Mouse (Mus musculus): ENCODE measurements around the gene Snd1.

Snd1 gene

DNA sequence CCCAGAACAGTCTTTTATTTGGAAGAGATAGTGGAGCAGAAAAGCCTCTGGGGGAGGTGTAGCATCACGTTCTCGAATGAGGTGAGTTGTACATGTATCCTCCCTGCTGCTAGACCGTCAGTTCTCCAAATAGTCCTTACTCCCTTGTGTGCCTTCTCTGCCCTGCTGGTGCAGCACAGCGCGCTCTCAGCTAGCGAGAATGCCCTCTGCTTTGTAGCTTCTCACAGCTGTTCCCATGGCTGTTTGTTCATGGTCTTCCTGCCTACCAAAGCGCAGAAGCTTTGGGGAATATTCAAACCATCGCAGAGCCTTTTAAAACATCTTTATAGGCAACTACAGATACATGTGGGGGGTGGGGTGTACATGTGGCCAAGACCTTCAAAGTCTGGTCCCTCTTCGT is 374.0 kb downstream of the Snd1 start:
- DNase-seq = no peak

DNA sequence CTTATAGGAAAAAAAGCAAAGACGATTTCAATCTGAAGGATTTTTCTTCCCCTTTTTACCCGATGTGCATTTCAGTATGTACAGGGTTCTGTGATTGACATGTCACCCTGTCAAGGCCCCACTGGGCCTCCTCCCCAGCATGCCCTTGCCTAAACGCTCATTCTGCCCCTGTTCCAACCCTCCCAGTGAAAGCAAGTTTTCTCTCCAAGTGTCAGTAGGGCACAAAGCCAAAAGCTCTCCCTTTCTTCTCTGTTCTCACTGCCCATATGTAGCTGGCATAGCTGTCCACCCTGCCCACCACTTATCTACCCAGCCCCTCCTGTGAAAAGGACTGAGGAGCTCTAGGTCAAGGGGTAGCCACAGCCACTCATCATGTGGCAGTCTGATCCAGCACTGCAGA is 374.4 kb downstream of the Snd1 start:
- no peak for DNase-seq

DNA sequence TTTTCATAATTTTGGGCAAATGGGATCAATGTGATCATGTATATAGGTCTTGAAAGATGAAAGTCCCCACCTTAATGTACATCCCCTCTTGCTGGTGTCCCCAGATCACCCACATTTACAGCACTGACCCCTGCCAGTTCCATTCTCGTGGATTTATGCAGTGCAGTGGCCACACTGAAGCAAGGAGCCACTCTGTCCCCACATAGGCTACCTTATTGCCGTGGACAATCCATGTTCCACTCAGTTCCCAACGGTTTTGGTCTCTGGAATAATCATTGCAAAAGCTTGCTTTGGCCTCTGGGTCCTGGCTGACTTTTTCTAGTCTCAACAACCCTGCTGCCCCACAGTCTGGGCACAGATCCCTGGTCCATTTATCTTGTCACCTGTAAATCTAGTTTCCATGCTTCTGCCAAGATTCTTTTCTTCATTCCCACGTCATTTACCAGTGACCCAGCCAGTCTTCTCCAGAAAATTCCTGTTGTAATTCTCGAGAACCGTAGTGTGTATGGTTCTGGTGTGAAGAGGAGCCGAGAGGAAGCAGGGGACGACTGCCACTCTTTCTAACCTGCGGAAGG is 375.5 kb downstream of the Snd1 start:
- DNase-seq = no peak

DNA sequence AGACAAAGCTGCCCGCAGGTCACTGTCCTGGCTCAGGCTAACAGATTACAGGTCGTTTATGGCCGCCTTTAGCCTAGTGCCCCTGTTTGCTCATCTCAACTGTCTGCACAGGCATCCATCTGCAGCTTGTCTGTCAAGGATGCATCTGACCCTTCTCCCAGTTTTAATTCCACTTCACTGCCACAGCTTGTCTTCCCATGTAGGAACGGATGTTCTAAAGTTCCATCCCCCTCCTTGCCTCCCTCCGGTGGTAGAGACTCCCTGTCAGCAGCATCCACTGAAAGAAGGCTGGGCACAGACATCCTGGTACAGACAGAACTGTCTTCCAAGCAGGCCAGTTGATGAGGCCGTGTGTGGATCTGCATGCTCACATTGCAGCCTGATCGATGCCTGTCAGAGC is 377.4 kb downstream of the Snd1 start:
- DNase-seq = no peak

DNA sequence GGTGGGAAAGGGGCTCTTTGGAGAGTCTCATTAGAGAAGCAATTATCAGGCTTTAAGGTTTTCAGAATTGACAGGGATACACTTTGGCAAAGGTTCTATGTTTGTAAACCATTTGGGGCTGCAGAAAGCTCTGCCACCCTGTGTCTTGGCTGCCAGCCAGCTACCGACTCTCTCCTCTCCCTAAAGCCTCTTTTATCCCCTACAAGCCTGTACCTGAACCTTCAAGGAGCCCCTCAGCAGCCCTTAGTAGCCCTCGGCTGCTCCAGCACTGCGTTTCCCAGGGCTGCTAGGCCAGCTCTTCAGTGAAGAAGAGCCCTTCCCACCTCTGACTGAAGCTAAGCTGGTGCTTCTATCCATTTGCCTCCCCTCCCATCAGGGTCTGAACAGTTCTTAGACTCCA is 378.2 kb downstream of the Snd1 start:
- DNase-seq = no peak

DNA sequence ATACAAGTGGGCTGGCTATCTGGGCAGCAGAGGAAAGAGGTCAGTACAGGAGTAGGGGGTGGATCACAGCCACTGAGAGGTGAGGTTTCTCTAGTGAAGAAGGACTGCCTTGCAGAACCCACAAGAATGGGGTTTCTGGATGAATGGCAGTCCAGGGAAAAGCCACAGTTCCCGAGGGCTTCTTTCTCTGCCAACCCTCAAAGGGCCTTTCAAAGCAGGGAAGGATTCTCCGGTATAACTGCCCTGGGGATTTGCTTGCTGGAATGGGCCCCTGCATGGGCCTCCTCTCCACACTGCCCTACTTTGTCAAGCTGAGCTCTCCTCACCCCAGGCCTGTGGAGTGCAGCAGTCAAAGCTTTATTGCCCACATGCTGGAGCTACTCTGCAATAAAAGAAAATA is 378.7 kb downstream of the Snd1 start:
- no peak for DNase-seq

DNA sequence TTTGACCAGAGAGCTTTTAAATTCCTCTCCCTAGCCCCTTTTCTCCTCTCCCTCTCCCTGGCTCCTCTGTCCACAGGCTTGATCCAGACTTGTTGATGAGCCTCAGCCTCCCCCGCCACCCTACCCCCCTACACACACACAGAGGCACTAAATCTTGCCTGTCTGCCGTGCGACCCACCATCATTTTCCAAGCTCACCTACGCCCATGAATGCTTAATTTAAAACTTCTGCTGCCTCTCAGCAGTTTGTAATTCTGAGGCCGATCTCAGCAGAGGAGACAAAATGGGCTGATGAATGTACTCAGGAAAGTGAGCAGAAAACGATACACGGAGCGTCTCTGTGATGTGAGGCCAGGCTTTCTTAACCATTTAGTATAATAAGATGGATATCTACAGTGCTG is 379.7 kb downstream of the Snd1 start:
- no peak for DNase-seq

DNA sequence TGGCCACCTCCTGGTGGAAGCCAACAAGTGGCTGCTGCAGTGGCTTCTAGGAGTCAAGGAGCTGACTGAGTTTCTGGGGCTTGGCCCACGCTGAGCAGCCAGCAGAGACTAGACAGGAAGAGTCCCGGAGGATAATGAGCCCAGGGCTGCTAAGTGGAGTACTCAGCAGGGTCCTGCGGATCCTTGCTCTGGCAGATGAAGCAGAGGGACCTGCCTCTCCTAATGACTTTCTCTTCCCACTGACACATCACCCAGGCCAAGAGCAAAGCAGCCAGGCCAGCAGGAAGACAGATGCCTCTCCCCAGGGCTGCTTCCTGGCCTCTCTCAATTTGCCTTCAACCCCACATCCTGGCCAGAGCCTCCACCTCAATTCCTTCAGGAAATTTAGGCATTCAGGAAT is 380.5 kb downstream of the Snd1 start:
- DNase-seq = no peak

DNA sequence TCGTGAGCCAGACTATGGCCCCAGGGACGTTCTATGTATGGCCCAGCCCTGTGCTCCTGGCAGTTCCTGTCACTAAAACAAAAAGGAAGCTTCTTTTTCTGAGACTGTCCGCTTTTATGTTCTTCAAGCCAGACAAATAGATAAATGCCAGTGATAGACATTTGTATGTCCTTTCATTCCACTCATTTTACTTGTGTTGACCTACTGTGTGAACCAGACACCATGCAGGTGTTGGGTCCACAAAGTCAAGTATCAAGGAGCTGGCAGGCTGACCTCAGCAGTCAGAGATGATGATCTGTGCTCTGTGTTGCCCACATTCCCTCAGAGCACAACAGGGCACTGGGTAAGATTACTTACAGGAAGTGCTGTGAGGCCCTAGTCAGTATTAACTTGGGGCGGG is 381.9 kb downstream of the Snd1 start:
- no peak for DNase-seq

DNA sequence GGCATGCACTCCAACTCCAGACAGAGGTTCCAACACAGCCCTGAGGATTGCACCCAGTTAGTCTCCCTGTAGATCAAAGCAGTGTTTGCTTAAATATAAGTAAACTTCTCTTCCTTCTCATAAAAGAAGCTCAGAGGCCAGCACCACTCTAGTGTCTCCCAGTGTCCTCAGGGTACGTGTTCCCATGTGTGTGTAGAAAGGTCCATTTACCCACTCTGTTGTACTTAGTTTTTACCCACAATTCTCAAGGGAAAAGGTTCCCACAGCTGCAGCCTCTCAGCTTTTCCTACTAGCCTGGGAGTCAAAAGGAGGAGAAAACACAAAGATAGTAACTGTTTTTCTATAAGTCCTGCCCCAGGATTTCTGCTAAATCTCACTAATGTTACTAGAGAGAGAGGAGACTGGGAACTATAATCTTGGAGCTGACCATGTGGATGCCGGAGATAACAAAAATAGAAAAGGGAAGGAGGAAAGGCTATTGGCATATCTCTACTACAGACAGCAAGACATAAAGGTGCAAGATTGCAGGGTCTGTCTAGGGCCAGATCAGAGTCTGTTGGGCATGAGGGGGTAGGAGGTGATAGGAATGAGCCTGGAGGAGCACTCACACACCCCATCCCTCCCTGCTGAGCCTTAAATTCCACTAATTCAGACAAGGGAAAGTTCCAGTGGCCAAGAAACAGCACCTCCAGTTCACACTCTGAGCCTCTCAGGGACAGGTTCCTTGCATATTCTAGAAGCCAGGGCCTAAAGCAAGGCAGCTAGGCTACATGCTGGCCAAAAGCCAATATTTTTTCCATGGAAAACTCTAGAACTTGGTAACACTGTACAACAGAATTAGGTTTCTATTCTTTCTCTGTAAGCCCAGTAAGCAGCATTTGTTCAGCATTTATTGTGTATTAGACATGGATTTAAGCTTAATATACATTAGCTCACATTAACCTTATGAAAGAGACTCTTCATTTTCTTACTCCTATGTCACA is 382.6 kb downstream of the Snd1 start:
- DNase-seq = no peak

DNA sequence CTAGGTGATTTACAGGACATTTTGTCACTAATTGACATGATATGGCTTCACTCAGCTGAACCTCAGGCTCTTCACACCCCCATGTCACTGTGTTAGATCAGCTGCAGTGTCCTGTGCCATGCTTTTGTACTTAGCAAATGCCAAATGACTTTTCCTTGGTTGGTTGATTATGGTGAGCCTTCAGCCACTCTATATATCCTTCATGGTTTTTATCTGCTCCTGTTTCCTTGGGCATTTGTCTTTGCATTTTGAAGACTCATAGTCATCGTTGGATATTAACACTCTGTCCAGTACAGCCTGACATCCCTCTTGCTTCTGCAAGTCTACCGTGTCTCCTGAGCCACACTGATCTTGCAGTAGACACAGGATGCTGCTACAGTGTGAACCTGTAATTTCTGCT is 384.2 kb downstream of the Snd1 start:
- DNase-seq = no peak

DNA sequence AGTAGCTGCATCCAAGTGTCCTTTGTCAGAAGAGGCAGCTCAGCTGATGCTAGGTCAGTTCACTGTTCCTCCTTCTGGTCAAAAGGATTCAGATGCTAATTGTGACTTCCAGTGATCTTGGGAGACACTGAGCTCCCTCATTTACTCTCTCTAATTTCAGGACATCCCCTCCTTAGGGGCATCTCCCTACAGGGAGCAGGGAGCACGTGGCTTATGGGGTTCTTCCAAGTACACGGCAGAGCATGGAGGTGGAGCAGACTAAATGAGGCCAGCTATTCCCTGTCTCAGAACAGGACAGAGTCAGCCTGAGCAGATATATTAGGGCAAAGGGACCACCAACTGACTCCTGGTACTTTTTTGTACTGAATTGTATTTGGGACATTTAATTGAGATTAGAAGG is 385.5 kb downstream of the Snd1 start:
- DNase-seq = no peak

DNA sequence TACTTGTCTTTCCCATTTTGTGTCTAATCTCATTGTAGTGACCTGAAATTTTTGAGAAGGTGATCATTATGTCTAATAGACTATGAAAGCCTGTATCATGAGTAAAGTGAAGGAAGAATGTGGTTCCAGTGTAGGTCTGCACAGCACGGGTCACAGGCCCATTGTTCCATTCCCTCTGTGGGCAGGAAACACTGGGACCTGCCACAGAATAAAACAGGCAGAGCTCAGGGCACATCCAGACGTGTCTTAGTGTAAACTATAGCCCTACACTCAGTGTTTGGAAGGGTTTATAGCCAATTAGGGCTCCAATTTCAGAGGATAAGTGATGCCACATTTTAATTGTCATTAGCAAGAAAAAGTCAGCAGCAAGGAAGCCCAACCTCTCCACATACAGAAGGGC is 386.0 kb downstream of the Snd1 start:
- DNase-seq = no peak

DNA sequence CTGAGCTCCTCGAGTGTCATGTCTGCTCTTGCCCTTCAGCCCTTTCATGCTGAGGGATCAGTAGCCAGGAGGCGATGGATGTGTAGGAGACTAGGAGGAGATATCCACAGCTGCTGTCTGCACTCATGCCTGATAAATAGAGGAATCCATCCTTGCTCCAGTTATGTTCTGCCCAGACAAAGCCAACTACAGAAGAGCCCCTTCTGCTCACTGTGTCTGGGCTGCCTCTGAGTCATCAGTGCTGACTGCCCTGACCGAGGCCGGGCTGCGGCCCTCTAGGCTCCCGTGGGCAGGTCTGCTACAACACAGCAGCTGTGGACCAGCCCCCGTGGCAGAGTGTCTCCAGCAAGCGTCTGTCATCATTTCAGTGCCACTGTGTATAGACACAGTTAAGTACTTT is 387.4 kb downstream of the Snd1 start:
- DNase-seq = no peak

DNA sequence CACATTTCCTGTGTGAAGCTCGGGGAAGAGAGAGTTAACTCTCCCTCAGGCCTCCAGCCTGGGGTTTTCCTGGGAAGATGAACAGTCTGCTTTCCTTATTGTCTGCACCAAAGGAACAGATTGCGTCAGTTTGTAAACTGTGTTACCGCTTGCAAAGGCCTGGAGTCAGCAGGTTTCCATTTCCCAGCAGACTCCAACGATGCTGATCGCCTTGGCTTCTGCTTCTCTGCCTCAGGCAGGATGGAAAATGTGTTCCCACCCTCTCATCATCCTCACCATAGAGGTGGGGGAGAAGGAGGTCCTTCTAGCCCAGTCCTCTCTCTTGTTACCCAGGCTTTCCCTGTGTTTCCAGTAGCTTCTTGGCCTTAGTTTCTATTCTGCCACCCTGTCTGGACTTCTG is 389.7 kb downstream of the Snd1 start:
- DNase-seq = no peak

DNA sequence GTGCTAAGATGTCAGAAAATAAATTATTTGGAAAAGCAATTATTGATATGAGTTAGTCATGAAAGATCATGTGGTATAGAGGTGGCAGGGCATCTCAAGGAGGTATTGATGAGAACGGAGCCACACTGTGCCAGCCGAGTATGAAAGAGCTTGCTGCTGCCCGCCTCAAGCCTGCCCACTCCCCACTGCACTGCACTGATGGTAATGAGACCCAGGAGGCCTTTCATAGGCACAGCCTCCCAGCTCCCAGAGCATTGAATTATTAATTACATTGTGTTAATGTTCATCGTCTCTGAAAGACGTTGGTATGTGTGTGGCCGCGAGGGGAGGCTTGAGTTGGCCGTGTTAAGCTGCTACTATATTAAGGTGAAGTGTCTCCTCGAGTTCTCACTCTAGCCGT is 390.2 kb downstream of the Snd1 start:
- DNase-seq = no peak

DNA sequence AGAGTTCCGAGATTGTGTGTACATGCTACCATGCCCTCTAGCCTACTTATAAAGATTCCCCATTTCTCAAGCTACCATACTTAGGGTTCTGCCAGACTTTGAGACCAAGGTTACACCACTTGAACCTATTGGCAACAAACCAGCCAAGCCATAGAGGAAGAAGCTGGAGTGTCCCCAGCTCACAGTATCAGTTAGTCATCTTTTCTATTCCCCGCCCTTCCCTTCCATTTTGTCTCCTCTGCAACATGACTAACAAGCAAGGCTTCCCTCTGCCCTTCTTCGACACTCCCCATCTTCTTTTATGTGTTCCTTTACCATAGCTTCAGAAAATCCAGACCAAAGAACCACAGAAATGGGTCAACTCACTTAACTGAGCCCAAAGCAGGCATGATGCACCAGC is 391.3 kb downstream of the Snd1 start:
- no peak for DNase-seq

DNA sequence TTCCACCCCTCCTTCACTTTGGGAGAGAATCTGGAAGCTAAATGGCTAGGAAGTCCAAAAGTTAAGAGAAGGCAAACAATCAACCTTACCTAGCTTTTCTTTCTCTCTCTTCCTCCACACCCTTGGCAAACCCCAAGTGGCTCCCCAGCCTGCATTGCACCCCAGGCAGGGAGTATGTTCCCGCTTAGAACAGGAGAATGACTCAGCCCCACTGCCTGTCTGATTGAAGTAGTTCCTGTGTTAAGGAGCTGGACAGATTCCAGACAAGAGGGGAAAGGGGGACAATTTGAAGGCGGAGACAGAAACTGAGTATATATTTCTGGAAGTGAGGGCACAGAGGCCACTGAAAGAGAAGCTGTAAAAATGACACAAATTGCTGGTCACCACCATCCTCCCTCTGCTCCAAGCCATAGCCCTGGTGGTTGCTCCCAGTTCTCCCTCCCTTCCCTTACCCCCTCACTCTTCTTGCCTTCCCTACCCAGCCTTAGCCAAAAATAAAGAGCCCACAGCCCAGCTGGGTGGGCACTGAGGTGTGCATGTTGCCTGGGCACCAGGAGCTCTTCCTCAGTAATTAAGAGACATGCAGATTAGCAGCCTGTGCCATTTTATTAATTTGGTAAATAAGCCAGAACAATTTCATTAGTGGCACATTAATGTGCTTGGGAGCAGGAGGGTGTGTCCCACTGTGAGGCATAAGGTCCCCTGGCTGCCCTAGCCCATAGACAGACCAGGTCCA is 392.7 kb downstream of the Snd1 start:
- DNase-seq = peak; percentile 25 to 64

DNA sequence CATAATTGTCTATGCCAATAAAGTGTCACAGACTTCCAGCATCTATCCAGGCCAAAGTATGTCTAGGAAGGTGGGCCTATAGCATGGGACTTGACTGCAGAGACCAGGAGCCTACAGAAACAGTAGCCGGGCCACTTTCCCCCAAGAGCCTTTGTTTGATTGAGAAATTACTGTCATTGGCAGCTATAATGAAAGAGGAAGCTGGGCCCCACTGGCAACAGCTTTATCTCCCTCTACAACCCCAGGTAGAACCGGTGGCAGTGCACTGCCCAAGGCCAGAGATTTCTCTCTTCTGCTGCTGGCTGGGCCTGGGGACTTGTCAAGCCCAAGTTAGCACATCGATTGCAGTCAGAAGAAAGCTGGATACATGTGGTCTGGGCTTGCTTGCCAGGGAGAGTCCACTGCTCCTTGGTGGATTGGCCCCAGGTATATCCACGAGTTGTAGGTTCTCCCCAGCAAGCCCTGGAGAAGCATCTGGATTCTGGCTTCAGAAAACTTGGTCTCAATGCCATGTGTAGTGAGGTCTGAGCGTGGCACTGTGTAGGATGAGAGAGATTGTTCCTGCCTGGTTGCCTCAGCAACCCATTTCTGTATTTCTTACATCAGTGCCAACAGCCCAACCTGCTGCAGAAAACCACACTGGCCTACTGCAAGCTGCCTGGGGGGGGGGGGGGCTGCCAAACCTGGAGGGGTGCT is 396.9 kb downstream of the Snd1 start:
- no peak for DNase-seq

DNA sequence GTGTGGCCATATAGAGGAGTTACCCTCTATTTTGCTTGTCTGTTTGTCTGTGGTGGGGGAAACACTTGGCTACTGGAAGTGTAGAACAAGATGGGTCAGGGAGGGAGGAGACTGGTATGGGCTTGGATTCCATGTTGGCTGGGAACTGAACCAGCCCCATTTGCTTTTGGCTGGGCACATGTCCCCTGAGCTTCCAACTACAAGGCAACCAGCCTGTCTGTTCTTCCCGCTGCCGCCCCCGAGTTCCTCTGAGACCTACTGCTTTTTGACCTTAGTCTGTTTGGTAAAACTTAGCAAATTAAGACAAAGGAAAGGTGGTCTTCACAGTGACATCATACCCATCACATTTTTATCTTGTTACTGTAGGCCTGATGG is 397.5 kb downstream of the Snd1 start:
- DNase-seq = no peak

DNA sequence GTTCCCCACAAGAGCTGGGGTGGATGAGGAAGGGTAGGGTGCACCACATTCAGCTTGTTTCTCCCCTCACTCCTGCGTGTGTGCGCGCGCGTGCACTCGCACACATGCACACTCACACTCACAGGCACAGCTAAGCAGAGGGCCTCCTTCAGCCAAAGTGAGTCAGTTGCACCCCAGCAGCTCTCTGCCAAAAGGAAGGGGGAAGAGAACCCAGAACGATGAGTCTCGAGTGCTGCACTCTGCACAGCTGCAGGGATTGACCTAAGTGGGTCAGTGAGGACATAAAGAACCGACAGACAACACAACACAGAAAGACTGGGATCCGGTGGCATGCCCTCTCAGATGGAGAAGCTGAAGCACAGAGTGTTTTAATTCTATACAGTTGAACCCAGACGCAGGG is 399.1 kb downstream of the Snd1 start:
- DNase-seq = no peak

DNA sequence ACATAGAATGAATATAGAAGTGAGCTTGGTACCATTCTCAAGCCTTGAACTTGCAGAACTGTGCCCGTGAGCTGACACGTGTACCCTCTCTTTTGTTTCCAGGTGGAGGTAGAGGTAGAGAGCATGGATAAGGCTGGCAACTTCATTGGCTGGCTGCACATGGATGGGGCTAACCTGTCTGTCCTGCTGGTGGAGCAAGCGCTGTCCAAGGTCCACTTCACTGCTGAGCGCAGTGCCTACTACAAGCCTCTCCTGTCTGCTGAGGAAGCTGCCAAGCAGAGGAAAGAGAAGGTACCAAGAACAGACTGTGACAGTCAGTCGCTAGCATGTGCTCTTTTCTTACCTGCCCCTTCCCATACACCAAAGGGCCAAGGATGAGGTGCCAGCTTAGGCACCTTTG is 399.8 kb downstream of the Snd1 start:
- DNase-seq = no peak

DNA sequence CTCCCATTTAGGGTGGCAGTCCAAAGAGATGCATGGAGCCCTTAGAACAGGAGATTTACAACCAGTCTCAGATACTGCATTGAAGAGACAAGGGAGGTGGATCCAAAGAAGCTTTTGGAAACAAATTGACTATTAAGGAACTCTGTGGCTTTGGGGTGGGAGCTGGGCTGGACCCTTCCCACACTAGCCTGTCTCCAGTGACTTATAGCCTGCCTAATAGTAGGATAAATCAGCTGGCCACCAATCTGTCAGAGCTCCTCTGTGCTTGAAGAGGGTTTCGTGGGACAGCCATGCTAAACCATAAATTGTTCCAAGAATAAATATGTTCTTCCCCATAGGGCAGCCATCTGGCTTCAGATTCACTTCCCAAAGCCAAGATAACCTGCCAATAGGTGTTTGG is 400.4 kb downstream of the Snd1 start:
- no peak for DNase-seq

All from lung, adult 18-20 months (tissue).